Mouse (Mus musculus) brown adipose tissue, adult 24 weeks (tissue): ENCODE results near the gene Dennd4b. TPM values are rescaled to one million over a fixed set of nuclear protein-coding genes. Genes with fewer than 3 reads are reported as not detected.

ENCODE experiments used
- polyA plus RNA-seq: library from polyadenylated mRNA; stranded (reverse); fragments of >200 nt; gene quantifications from 2 replicates; pipeline ENCODE4 v1.2.4, GENCODE M21; 2012; ENCODE audit not compliant: missing spikeins, insufficient read depth, insufficient read length

Dennd4b gene
- polyA plus RNA-seq, 1 experiment: 2.2 TPM

Other genes with a start within 250 kb of the Dennd4b start
- 62.5 and 63.0 TPM in 2 replicates for gene 4933434E20Rik, start 213.5 kb upstream of the Dennd4b start, polyA plus RNA-seq
- 43.1 and 61.4 TPM in 2 replicates for gene Ubap2l, start 212.6 kb upstream of the Dennd4b start, polyA plus RNA-seq
- 96.4 and 103 TPM in 2 replicates for gene Tpm3, start 192.5 kb upstream of the Dennd4b start, polyA plus RNA-seq
- gene Nup210l, start 161.1 kb upstream of the Dennd4b start, polyA plus RNA-seq: 0.20 TPM in 1 of 2 replicates, not detected in the other
- gene Rps27, start 51.5 kb upstream of the Dennd4b start, polyA plus RNA-seq: 67.2 and 808 TPM in 2 replicates
- 11.5 and 16.6 TPM in 2 replicates for gene Rab13, start 51.5 kb upstream of the Dennd4b start, polyA plus RNA-seq
- 68.2 and 97.4 TPM in 2 replicates for gene Jtb, start 33.6 kb upstream of the Dennd4b start, polyA plus RNA-seq
- not detected in 2 replicates for gene Creb3l4, start 21.7 kb upstream of the Dennd4b start, polyA plus RNA-seq
- gene Slc39a1, start 17.0 kb upstream of the Dennd4b start, polyA plus RNA-seq: 46.7 and 53.9 TPM in 2 replicates
- 20.0 and 25.7 TPM in 2 replicates for gene Crtc2, start 11.0 kb upstream of the Dennd4b start, polyA plus RNA-seq
- gene Gatad2b, start 28.0 kb downstream of the Dennd4b start, polyA plus RNA-seq: 14.7 and 22.0 TPM in 2 replicates
- 0.52 and 2.1 TPM in 2 replicates for gene Slc27a3, start 124.8 kb downstream of the Dennd4b start, polyA plus RNA-seq
- gene Ints3, start 168.4 kb downstream of the Dennd4b start, polyA plus RNA-seq: 12.6 and 13.2 TPM in 2 replicates
- 18.0 and 27.9 TPM in 2 replicates for gene Npr1, start 200.7 kb downstream of the Dennd4b start, polyA plus RNA-seq
- gene Ilf2, start 210.9 kb downstream of the Dennd4b start, polyA plus RNA-seq: 30.2 and 30.6 TPM in 2 replicates
- gene Snapin, start 225.8 kb downstream of the Dennd4b start, polyA plus RNA-seq: 55.5 and 71.6 TPM in 2 replicates
- gene Chtop, start 244.3 kb downstream of the Dennd4b start, polyA plus RNA-seq: 39.6 and 51.2 TPM in 2 replicates
- gene S100a1, start 249.2 kb downstream of the Dennd4b start, polyA plus RNA-seq: 1,535 and 1,745 TPM in 2 replicates
- gene S100a13, start 249.2 kb downstream of the Dennd4b start, polyA plus RNA-seq: 385 and 454 TPM in 2 replicates